Mouse (Mus musculus): Measurements from ENCODE around the gene Ccer2.

DNA sequence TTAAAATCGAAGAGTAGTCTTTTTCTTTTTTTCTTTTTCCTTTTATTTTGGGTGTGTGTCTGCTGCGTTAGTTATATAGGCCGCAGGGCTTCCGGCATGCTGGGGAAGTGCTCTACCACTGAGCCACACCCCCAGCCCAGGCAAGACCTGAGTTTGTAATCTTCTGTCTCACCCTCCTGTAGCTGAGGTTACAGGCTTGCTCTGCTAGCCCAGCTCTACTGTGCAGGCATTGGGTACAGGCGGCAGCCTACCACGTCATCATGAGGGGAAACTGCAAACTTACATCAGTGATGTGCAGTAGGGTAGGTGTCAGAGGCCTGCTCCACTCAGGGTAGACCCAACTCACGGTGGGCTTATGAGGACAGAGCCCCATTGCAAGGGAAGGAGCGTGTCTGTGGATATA is 25.3 kb downstream of the Ccer2 start:
- no peak for TF ChIP-seq CTCF (IDR thresholded peaks at IDR 0.05; ENCODE audit: extremely low read depth, insufficient read depth, insufficient read length, insufficient replicate concordance)
- no peak for TF ChIP-seq POLR2A (IDR thresholded peaks at IDR 0.05; ENCODE audit: low read depth, low read length)

Measured in spleen, adult 2 months (tissue).